Mouse (Mus musculus): ENCODE results near the gene Robo3. TPM values are rescaled to one million over a fixed set of nuclear protein-coding genes. Genes with fewer than 3 reads are reported as not detected.

The Robo3 gene
- polyA plus RNA-seq, 1 experiment from 2014 or later = not detected

DNA sequence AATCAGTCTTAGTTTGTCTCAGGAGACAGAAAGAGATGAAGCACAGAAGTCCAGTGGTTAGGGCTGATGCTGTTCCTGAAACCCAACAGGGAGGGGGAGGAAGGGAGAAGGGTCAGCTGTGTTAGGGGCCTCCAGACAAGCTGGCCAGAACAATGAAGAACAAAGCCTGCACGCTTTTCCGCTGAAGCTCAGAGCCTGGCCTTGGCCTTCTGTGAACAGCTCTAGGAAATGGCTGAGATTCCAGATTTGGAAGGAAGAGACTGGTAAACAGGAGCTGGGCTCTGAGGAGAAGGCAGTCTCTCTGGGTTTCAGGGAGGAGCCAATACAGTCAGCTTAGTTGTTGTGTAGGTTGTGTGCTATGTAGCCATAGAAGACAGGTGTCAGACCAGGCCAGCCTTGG is 32.5 kb downstream of the Robo3 start:
- WGBS = 87% methylated on average over 2 of the region's 2 CpGs

GRCm38 (mm10) chr9:37393482-37394131 is 39.4 kb downstream of the Robo3 start:
- 69% methylated on average over 8 of the region's 8 CpGs for WGBS
- Histone ChIP-seq H3K9ac (replicated peaks) (no peak overlapping the region), H3K36me3 (no peaks in the 10 kb centered on the region), H3K4me3 (replicated peaks) (no peak overlapping the region), H3K9me3 (no peaks in the 10 kb centered on the region), H3K27me3 (no peaks in the 10 kb centered on the region), H3K4me1 (replicated peaks) (no peaks in the 10 kb centered on the region), H3K4me2 (no peak overlapping the region), H3K27ac (no peak overlapping the region)
- no peak for ATAC-seq (ENCODE audit: insufficient number of reproducible peaks, insufficient read depth, low FRiP score, low TSS enrichment, low read depth)

More for the DNA sequence above, 32.5 kb downstream of the Robo3 start:
- Histone ChIP-seq H3K27me3 (peaks cover 17% of the 10 kb centered on the region), H3K4me2 (no peak overlapping the region), H3K27ac (no peak overlapping the region), H3K4me3 (replicated peaks) (no peak overlapping the region), H3K9me3 (no peaks in the 10 kb centered on the region), H3K4me1 (replicated peaks) (no peaks in the 10 kb centered on the region), H3K36me3 (no peaks in the 10 kb centered on the region), H3K9ac (replicated peaks) (no peak overlapping the region)
- ATAC-seq (ENCODE audit: insufficient number of reproducible peaks, insufficient read depth, low FRiP score, low TSS enrichment, low read depth) = no peak

GRCm38 (mm10) chr9:37392071-37392470 is 41.0 kb downstream of the Robo3 start:
- 78% methylated on average over 2 of the region's 2 CpGs for whole genome bisulfite sequencing
- Histone ChIP-seq H3K4me1 (replicated peaks) (no peaks in the 10 kb centered on the region), H3K36me3 (no peaks in the 10 kb centered on the region), H3K4me3 (replicated peaks) (no peak overlapping the region), H3K27ac (no peak overlapping the region), H3K9ac (replicated peaks) (no peak overlapping the region), H3K9me3 (no peaks in the 10 kb centered on the region), H3K27me3 (peaks cover 2% of the 10 kb centered on the region; the same call in 1 of the 2 replicates), H3K4me2 (no peak overlapping the region)
- no peak for ATAC-seq (ENCODE audit: insufficient number of reproducible peaks, insufficient read depth, low FRiP score, low TSS enrichment, low read depth)

DNA sequence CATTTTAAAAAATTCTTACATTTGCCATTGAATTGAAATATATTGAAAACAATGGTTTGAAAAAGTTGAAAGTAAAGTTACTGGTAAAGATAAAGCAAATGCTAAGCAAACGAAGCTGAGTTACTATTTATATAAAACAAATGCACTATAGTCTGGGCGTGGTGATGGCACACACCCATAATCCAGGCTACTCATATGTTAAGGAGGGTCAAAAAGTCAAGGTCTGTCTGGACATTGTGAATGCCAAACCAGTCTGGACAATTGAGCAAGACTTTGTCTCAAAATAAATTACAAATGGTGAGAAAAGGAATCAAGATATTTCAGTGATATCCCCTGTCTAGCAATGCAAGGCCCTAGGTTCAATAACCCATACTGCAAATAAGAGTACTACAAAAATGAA is 42.2 kb downstream of the Robo3 start:
- no peak for ATAC-seq (ENCODE audit: insufficient number of reproducible peaks, insufficient read depth, low FRiP score, low TSS enrichment, low read depth)
- no peaks in the 10 kb centered on the region for H3K36me3 ChIP-seq
- peaks cover 9% of the 10 kb centered on the region for H3K27me3 ChIP-seq
- H3K4me3 ChIP-seq (replicated peaks) = no peak overlapping the region
- H3K4me2 ChIP-seq = no peak overlapping the region
- H3K4me1 ChIP-seq (replicated peaks) = no peaks in the 10 kb centered on the region
- no peaks in the 10 kb centered on the region for H3K9me3 ChIP-seq
- no peak overlapping the region for H3K9ac ChIP-seq (replicated peaks)
- 81% methylated on average over 2 of the region's 2 CpGs for WGBS
- no peak overlapping the region for H3K27ac ChIP-seq

DNA sequence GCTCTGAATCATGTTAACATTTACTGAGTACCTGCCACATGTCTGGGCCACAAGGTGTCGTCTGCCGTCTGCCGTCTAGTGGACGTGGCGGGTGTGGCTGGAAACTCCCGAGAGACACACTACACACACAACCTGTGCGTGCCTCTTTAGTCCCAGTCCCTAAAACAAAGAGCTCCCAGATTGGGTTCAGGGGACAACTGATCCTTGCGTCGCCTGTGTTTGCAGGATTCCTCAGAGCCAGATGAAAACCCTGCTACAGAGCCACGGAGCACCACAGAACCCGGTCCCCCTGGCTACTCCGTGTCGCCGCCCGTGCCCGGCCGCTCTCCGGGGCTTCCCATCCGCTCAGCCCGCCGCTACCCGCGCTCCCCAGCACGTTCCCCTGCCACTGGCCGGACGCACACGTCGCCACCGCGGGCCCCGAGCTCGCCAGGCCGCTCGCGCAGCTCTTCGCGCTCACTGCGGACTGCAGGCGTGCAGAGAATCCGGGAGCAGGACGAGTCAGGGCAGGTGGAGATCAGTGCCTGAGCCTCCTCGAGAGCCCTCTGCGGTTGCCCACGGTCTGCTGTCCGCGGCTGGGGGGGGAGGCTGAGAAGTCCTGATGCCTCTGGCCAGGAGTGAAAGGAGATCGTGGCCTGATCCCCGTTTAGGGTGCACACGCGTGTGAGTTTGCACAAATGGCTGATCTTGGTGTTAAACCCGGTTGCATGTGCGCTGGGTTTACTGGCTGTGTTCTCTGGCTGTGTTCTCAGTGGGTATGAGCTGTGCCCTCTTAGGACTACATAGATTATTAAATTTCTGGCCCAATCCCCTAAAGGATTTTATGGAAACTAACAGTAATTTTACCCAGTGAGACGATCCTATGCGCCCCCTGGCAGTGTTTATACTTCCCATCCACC is 48.5 kb downstream of the Robo3 start:
- Histone ChIP-seq H3K27ac (no peak overlapping the region), H3K4me3 (replicated peaks) (peak overlapping the region; percentile 47), H3K9me3 (no peaks in the 10 kb centered on the region), H3K36me3 (no peaks in the 10 kb centered on the region), H3K27me3 (peaks cover 47% of the 10 kb centered on the region), H3K9ac (replicated peaks) (peak overlapping the region; percentile 73), H3K4me2 (peak overlapping the region; percentile 84), H3K4me1 (replicated peaks) (peaks cover 12% of the 10 kb centered on the region; the same call in 1 of the 2 replicates)
- WGBS = 8% methylated on average over 54 of the region's 54 CpGs
- ATAC-seq (ENCODE audit: insufficient number of reproducible peaks, insufficient read depth, low FRiP score, low TSS enrichment, low read depth) = peak; percentile 59

GRCm38 (mm10) chr9:37383161-37383560 is 49.9 kb downstream of the Robo3 start:
- H3K27ac ChIP-seq = no peak overlapping the region
- no peaks in the 10 kb centered on the region for H3K36me3 ChIP-seq
- no peak overlapping the region for H3K4me2 ChIP-seq
- no peak overlapping the region for H3K4me3 ChIP-seq (replicated peaks)
- peaks cover 12% of the 10 kb centered on the region; the same call in 1 of the 2 replicates for H3K4me1 ChIP-seq (replicated peaks)
- 89% methylated on average over 6 of the region's 6 CpGs for WGBS
- H3K9ac ChIP-seq (replicated peaks) = no peak overlapping the region
- peaks cover 47% of the 10 kb centered on the region for H3K27me3 ChIP-seq
- no peak for ATAC-seq (ENCODE audit: insufficient number of reproducible peaks, insufficient read depth, low FRiP score, low TSS enrichment, low read depth)
- no peaks in the 10 kb centered on the region for H3K9me3 ChIP-seq

GRCm38 (mm10) chr9:37375718-37376117 is 57.3 kb downstream of the Robo3 start:
- no peaks in the 10 kb centered on the region for H3K4me1 ChIP-seq (replicated peaks)
- H3K4me2 ChIP-seq = no peak overlapping the region
- H3K27ac ChIP-seq = no peak overlapping the region
- no peak overlapping the region for H3K9ac ChIP-seq (replicated peaks)
- no peak overlapping the region for H3K4me3 ChIP-seq (replicated peaks)
- 93% methylated on average over 5 of the region's 5 CpGs for WGBS
- H3K36me3 ChIP-seq = no peaks in the 10 kb centered on the region
- no peaks in the 10 kb centered on the region for H3K27me3 ChIP-seq
- no peak for ATAC-seq (ENCODE audit: insufficient number of reproducible peaks, insufficient read depth, low FRiP score, low TSS enrichment, low read depth)
- H3K9me3 ChIP-seq = no peaks in the 10 kb centered on the region

- 78% methylated on average over 7 of the region's 7 CpGs for WGBS
- H3K27me3 ChIP-seq = 0 out of 2 replicates have a peak, but pooled peaks cover 3% of the 10 kb centered on the region
- H3K36me3 ChIP-seq = no peaks in the 10 kb centered on the region
- H3K9me3 ChIP-seq = no peaks in the 10 kb centered on the region
- H3K27ac ChIP-seq = no peak overlapping the region
- ATAC-seq (ENCODE audit: insufficient number of reproducible peaks, insufficient read depth, low FRiP score, low TSS enrichment, low read depth) = no peak
- no peaks in the 10 kb centered on the region for H3K4me1 ChIP-seq (replicated peaks)
- no peak overlapping the region for H3K4me2 ChIP-seq
- no peak overlapping the region for H3K9ac ChIP-seq (replicated peaks)
- no peak overlapping the region for H3K4me3 ChIP-seq (replicated peaks)
Measured at GRCm38 (mm10) chr9:37371232-37371801, 61.7 kb downstream of the Robo3 start.

DNA sequence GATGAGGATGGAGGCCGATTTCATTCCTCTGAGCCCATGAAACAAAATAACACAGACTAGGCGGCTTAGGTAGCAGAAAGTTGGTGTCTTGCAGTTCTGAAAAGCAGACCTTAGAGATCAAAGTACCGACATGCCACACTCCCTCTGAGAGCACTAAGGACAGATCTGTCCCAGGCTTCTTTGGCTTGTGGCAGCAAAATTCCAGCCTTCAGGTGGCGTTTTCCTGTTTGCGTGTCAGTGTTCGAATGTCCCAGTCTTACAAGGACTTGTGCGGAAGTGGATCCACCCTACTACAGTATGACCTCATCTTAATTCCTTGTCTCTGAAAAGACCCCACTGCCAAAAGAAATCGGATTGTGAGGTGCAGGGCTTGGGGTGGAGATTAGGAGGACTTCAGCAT is 64.2 kb downstream of the Robo3 start:
- no peak overlapping the region for H3K4me3 ChIP-seq (replicated peaks)
- H3K36me3 ChIP-seq = no peaks in the 10 kb centered on the region
- H3K4me1 ChIP-seq (replicated peaks) = no peaks in the 10 kb centered on the region
- 0 out of 2 replicates have a peak, but pooled peaks cover 3% of the 10 kb centered on the region for H3K27me3 ChIP-seq
- H3K27ac ChIP-seq = no peak overlapping the region
- no peak overlapping the region for H3K4me2 ChIP-seq
- H3K9ac ChIP-seq (replicated peaks) = no peak overlapping the region
- no peak for ATAC-seq (ENCODE audit: insufficient number of reproducible peaks, insufficient read depth, low FRiP score, low TSS enrichment, low read depth)
- WGBS = 69% methylated on average over 8 of the region's 8 CpGs
- no peaks in the 10 kb centered on the region for H3K9me3 ChIP-seq

DNA sequence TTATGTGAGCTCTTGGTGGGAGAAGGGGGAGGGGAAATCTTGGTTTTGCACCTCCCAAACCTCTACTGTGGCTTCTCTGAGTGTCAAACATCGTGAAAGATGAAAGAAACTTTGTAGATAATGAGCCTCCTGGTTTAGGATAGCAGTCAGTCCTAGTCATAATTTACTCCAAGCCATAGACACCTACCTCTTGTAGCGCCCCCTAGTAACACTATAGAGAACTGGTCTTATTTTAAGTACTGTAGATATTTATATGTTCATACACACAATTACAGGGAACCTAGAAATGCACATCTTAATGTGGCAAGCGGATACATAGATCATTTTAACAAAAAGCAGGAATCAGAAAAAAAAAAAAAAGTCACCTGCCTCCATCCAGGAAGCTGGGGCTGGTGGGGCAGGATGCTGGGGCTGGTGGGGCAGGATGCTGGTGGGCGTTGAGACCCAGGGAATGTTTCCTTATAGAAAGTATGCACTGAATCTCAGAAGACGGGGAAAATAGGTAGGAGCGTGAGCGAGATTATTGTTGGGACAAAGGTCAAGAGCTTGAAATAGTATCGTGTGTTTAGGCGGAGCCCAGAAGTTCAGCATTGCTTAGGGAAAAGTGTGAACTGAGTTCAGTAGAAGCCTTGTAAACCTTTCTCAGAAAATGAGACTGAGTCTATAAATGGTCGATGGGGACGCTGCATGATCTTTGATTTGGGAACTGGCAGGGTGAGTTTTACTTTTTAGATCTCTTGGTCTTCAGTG is 64.8 kb downstream of the Robo3 start:
- no peak for ATAC-seq (ENCODE audit: insufficient number of reproducible peaks, insufficient read depth, low FRiP score, low TSS enrichment, low read depth)
- no peak overlapping the region for H3K4me2 ChIP-seq
- H3K4me1 ChIP-seq (replicated peaks) = no peaks in the 10 kb centered on the region
- no peaks in the 10 kb centered on the region for H3K9me3 ChIP-seq
- WGBS = 77% methylated on average over 11 of the region's 11 CpGs
- no peak overlapping the region for H3K9ac ChIP-seq (replicated peaks)
- 0 out of 2 replicates have a peak, but pooled peaks cover 3% of the 10 kb centered on the region for H3K27me3 ChIP-seq
- no peak overlapping the region for H3K27ac ChIP-seq
- no peak overlapping the region for H3K4me3 ChIP-seq (replicated peaks)
- no peaks in the 10 kb centered on the region for H3K36me3 ChIP-seq
